Mouse (Mus musculus) brain, embryonic 14.5 days (tissue): ENCODE measurements at regions not wholly inside any gene's neighbourhood (a gene's known extent, or its start where the extent isn't known, plus 50 kb on each side); places are given as distances from the start of the nearest gene placed in this dataset.

ENCODE experiments used
- DNase-seq: peaks from one replicate; pipeline ENCODE4 v3.0.0-alpha.2; 2011; ENCODE audit warnings: low read depth
- CTCF ChIP-seq: fragments of 200-500 bp; IDR thresholded peaks from 2 replicates; pipeline ENCODE4 v1.5.1; 2012; ENCODE audit warnings: inconsistent platforms, mild to moderate bottlenecking, moderate library complexity, borderline replicate concordance; ENCODE audit not compliant: insufficient read depth, insufficient read length; ENCODE audit errors: extremely low read depth
- POLR2A ChIP-seq: fragments of 200-500 bp; IDR thresholded peaks from 2 replicates; pipeline ENCODE4 v1.6.1; 2012; ENCODE audit warnings: mild to moderate bottlenecking, inconsistent platforms, borderline replicate concordance; ENCODE audit not compliant: poor library complexity, insufficient read depth, insufficient read length, severe bottlenecking; ENCODE audit errors: extremely low read depth

DNA sequence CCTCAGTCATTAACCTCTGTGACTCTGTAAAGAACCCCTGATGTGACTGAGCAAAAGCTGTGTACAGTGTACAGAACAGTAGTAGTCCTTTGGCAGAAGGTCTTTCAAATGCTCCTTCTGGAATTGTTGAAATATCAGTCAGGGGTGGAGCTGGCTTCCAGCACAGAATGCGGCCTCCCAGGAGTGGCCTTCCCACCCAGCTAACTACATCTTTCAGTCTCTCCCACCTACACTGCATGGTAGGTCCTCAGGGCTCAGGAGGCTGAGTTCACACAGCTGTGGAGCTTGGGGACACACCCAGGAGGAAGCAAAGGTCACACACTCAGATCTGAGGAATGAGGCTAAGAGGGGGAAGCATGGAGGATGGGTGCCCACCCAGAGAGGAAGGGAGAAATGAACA is 495.3 kb downstream of the Ccdc171 start:
- no peak for DNase-seq
- no peak for TF ChIP-seq POLR2A

- no peak for DNase-seq
- TF ChIP-seq POLR2A (no peak), CTCF (no peak)
Measured at GRCm38 (mm10) chr4:84022323-84022722, 497.0 kb downstream of the Ccdc171 start.

DNA sequence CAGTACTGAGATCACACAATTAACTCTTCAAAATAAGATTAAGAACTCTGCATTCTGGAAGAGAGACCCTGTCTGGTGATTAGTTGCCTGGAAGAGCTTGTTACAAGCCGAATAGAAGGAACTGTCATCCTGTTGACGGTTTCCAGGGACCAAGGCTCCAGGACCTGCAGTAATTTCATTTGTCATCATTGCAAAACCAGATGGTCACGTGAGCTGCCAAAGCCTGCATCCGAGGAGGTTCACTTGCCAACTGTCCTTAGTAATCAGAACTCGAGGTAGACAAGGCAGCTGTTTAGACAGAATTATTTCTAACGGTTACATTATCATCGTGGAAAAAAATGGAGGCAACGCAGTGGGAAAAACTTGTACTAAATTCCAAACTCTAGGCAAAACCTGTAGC is 500.8 kb downstream of the Ccdc171 start:
- peak; percentile 64 for DNase-seq
- TF ChIP-seq POLR2A (no peak), CTCF (no peak)

- DNase-seq = peak; percentile 83
Measured at GRCm38 (mm10) chr4:84028120-84028519, 502.8 kb downstream of the Ccdc171 start.

DNA sequence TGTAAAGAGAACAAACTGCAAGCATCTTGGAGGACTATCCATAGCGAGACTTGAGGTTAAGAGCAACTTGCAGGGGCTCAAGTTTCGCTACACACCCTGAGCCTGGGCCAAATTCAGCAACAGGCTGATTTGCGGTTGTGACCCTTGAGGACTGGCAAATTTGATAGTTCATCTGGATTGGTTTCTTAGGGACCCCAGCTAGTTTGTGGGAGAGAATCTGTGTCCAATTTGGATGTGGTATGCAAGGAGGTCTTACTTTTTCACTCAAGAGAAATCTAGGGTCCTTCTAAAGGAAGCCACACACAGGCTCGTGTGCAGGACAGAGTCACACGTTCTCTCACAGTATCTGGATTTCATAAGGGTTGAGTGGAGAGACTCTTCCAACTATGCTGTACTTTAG is 505.6 kb downstream of the Ccdc171 start:
- no peak for DNase-seq
- TF ChIP-seq POLR2A = no peak
- TF ChIP-seq CTCF = no peak

More at GRCm38 (mm10) chr4:84028120-84028519, 502.8 kb downstream of the Ccdc171 start:
- TF ChIP-seq CTCF (no peak), POLR2A (no peak)

- no peak for TF ChIP-seq CTCF
- peak; percentile 92 for DNase-seq
Measured at GRCm38 (mm10) chr4:84032505-84032904, 507.2 kb downstream of the Ccdc171 start.

GRCm38 (mm10) chr4:84035347-84035746 is 510.0 kb downstream of the Ccdc171 start:
- no peak for TF ChIP-seq CTCF
- TF ChIP-seq POLR2A = no peak
- no peak for DNase-seq

GRCm38 (mm10) chr4:84037535-84037934 is 512.2 kb downstream of the Ccdc171 start:
- TF ChIP-seq POLR2A (no peak), CTCF (no peak)
- no peak for DNase-seq

DNA sequence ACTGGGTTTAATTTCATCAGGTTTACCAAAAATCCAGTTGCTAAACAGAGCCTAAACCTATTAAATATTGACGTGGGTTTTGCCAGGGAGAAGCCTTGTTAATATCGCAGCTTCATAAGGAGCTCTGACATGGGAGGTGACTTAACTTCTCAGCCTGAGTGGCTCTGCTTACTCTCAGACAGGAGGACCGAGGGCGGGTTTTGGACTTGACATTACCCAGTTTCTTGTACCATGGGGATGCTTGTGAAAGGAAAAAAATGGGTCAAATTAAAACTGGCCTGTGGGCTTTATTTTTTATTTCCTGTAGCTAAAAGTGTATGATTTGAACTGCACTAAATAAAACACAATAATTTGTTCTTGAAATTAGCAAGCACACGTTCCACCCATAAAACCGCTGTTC is 524.9 kb downstream of the Ccdc171 start:
- TF ChIP-seq POLR2A (no peak), CTCF (no peak)
- DNase-seq = no peak

DNA sequence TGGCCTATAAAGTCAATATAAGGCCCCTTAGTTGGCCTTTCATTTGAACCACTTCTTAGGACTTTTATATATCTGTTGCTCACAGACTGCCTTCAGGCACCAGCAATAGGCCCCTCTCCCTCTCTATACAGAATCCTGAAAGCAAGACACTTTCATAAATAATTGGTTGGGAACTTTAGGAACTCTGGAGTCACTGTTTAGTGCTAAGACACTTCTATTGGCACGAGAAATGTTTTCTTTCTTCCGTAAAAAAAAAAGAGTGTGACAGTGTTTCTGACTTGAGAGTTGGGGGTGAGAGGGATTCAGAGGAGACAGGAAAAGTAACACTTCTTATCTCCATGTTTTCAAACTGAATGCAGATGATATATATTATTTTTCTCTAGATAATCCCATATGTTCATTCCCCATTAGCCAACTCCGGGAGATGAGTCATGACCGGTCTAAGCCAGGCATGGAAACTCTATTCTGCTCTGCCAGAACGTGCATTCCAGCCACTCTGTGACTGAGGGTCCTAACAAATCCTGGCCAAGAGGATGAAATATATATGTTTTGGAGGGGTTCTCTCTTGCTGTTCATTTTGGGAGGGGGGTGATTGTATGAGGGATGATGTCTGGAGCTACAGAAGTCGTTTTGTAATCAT is 531.6 kb downstream of the Ccdc171 start:
- no peak for DNase-seq
- TF ChIP-seq POLR2A (no peak), CTCF (no peak)

GRCm38 (mm10) chr4:84060187-84060586 is 534.8 kb downstream of the Ccdc171 start:
- no peak for TF ChIP-seq POLR2A
- no peak for TF ChIP-seq CTCF
- no peak for DNase-seq

DNA sequence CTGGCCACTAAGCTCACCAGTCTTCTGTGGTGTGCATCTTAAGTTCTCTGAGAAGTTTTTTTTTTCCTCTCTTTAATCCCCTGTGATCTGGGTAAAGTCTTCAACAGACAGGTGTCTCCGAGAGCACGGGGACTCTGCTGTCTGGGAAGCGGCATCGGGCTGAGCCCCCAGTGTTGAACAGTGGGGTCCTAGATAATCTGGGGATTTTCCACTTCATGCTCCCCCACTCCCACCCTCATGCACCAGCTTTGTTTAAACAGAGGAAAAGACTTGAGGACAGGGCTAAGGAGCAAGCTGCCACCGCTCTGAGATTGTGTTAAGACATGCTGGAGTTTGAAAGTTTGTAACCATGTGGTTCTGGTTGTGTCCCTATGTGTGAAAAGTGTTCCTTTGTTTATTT is 538.4 kb downstream of the Ccdc171 start:
- DNase-seq = no peak
- no peak for TF ChIP-seq POLR2A
- no peak for TF ChIP-seq CTCF
